Mouse (Mus musculus): ENCODE data around the gene Srrd. TPM values are rescaled to one million over a fixed set of nuclear protein-coding genes. Genes with fewer than 3 reads are reported as not detected.
"Not testable (repeated sequence)": the region's sequence is repeated elsewhere in the genome, so short reads cannot be mapped to it uniquely, and the experiment has no call there.

Gene Srrd
- total RNA-seq, 2 experiments from 2014 or later: 22.6 to 25.9 TPM

DNA sequence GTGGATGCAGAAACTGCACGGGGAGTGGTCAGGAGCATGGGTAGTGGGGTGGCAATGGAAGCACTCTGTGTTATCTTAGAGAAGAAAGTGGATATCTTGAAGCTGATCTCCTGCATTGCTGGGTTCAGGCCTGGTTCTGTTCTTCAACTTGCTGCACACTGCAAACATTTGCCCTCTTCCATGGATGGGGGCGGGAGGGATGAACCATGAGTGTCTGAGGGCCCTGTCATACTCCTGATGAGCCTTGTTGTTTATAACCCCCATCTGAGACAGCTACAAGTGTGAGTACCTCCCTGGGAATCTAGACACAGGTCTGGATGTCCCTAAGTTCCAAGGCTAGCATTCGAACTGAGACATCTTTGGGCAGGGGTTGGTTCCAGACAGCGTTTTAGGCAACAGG is 21.5 kb downstream of the Srrd start:
- no peak for DNase-seq (ENCODE audit: extremely low spot score in 1 of 2, low spot score in 1 of 2)

DNA sequence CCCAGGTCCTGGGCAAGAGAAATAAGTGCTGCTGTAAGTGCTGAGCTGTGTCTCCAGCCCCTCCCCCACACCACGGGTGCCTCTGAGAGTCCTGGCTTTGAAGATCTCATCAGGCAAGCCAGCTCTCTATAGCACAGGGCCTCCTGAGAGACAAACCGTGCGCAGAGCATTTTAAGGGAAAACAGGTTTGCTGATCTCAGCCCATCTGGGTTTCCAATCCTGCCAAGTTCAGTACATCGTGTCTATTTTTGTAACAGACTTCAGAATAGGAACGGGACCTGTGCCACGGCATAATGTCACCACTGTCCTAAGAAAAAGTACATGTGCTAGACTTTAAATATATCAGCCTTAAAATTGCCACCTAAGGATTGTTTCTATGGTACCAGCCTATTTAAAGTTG is 21.9 kb downstream of the Srrd start:
- DNase-seq (ENCODE audit: extremely low spot score in 1 of 2, low spot score in 1 of 2): peak; percentile 35 to 57

DNA sequence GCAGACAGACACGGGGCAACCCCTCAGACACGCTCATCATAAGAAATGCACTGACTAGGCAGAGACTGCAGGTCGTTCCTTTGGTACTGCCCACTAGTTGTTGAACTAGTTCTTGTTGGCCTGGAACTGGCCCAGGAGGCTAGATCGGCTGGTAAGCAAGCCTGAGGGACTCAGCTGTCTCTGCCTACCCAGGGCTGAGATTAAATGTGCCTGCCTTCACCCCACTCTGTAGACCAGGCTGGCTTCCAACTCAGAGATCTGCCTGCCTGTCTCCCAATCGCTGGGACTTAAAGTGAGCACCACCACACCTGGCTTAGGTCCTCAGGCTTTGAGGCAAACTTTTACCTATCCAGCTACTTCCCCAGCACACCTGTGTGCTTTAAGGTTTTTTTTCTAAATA is 22.5 kb downstream of the Srrd start:
- DNase-seq (ENCODE audit: extremely low spot score in 1 of 2, low spot score in 1 of 2): no peak

- not testable (repeated sequence) for DNase-seq (ENCODE audit: extremely low spot score in 1 of 2, low spot score in 1 of 2)
Measured at GRCm38 (mm10) chr5:112319343-112319742, 23.5 kb downstream of the Srrd start.

DNA sequence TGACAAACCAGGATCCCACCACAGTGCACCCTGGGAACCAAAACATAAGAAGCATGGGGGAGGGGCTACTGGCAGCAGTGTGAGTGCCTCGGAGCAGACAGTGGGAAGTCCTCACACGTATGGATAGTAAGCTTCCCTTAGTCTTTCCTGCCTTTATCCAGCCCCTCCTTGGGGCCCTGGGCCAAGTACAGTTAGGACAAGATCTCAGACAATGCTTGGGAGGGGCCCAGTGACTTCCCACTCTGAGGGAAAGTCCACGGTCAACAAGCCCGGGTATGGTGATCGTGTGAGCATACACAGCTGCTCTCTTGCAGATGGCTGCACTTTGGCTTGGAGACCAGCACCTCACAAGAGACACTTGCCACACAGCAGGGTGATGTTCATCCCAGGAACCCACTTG is 25.5 kb downstream of the Srrd start:
- DNase-seq (ENCODE audit: extremely low spot score in 1 of 2, low spot score in 1 of 2): no peak

DNA sequence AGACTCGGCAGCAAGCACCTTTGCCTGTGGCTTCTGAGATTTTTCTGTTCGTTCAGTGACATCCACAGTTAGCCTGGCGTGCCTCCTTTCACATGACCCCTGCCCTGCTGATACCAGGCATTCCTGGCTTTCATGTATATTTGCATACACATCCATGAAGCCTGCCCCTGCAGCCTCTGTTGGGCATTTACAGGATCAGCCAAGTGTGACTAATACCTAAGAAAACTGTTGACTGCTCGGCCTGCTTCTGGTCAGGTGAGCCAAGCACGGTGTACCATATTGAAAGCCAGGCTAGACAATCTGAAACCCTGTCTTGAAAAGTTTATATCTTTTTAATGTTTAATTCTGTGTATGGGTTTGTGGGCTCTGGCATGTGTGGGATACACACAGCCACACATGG is 26.4 kb downstream of the Srrd start:
- DNase-seq (ENCODE audit: extremely low spot score in 1 of 2, low spot score in 1 of 2): no peak

- no peak for DNase-seq (ENCODE audit: extremely low spot score in 1 of 2, low spot score in 1 of 2)
Measured at GRCm38 (mm10) chr5:112313222-112313885, 29.5 kb downstream of the Srrd start.

GRCm38 (mm10) chr5:112305842-112306241 is 37.0 kb downstream of the Srrd start:
- DNase-seq (ENCODE audit: extremely low spot score in 1 of 2, low spot score in 1 of 2): no peak

DNA sequence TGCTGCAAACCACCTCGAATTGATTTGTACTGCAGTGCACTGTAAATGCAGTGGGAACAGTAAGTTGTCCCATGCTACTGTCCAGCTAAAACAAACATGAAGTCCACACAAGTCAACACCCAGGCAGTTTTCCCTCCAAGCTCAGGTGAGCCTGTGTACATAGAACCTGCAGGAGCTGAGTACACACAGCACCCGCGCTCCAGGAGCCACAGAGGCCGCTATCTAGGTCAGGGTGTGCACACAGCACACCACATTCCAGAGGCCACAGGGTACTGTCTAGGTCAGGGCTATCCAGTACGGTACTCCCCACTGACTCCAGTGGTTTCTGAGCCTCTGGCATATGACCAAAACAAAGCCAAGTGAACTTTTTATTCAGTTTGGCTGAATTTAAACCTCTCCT is 40.5 kb downstream of the Srrd start:
- no peak for DNase-seq (ENCODE audit: extremely low spot score in 1 of 2, low spot score in 1 of 2)

DNA sequence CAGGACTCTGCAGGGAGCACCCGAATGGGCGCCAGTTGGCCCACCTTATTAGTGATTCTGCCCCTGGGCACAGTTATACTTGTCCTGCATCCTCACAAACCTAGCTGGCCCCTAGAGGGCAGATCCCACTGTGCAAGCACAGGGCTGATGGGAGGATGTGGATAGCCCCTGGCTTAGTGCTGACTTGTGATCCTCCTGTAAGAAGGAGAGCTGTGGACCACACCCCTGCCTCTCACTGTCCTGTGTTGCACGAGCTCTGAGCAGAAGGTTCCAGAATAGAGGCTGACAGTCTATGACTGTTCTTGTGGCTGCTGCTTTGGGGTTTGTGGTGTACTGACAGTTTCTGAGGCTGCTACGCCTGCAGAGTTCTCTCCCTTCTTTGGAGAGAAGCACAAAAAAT is 41.1 kb downstream of the Srrd start:
- DNase-seq (ENCODE audit: extremely low spot score in 1 of 2, low spot score in 1 of 2): no peak

GRCm38 (mm10) chr5:112300721-112301308 is 42.0 kb downstream of the Srrd start:
- no peak for DNase-seq (ENCODE audit: extremely low spot score in 1 of 2, low spot score in 1 of 2)

DNA sequence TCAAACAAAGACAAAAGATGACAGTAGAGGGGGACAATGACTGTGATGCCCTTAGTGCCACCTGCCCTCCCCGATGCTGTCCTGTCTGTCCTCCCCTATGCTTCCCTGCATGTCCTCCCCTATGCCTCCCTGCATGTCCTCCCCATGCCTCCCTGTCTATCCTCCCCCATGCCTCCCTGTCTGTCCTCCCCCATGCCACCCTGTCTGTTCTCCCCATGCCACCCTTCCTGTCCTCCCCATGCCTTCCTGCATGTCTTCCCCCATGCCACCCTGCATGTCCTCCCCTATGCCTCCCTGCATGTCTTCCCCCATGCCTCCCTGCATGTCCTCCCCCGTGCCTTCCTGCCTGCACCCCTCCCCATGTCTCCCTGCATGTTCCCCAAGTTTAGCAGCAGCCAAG is 42.7 kb downstream of the Srrd start:
- no peak for DNase-seq (ENCODE audit: extremely low spot score in 1 of 2, low spot score in 1 of 2)

DNA sequence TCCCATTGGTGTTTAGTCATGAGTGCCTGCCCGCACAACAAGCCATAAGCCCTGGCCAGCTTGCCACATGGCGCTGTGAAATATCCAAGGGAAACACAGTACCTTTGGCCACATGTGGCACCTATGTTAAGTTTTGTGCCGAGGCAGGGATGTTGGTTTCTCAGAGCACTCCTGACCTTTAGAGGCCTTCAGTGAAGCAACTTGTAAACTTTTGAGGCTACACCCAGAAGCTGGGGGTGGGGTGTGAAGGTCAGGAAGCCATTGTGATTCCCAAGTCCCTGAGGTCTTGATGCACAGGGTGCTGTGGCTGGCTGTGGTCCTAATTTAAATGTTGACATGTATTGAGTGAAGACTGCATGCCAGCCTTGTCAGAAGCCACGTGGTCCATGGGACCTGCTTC is 43.4 kb downstream of the Srrd start:
- no peak for DNase-seq (ENCODE audit: extremely low spot score in 1 of 2, low spot score in 1 of 2)

DNA sequence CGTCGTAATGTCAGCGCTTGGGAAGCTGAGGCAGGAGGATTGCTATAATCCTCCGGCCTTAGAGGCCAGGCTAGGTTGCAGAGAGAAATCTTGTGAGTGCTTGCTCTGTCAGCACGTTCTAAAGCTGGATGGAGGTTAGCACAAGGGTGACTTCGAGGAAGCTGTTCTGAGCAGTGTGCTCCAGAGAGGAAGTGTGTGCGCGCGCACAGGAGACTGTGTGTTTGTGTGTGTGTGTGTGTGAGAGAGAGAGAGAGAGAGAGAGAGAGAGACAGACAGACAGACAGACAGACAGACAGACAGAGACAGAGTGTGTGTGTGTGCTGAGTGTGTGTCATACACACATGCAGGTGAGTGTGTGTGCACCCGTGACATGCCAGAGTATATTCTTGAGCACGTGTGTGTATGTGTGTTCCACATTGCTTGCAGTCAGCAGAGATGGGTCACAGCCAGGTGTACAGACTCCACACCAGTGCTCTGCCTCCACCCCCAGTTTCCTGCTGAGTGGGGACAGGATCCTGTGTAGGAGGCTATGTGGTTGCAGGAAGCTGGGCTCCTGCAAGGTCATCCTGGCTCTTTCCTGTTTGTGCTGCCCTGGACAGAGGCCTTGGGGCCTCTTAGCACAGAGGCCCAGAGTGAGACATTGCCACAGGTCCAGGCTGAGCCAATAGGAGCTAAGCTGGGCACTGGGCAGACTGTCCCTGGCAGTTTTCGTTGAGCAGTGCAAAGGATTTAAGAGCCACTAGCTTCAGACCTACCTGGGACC is 44.4 kb downstream of the Srrd start:
- DNase-seq (ENCODE audit: extremely low spot score in 1 of 2, low spot score in 1 of 2): no peak

GRCm38 (mm10) chr5:112297257-112297656 is 45.6 kb downstream of the Srrd start:
- no peak for DNase-seq (ENCODE audit: extremely low spot score in 1 of 2, low spot score in 1 of 2)

GRCm38 (mm10) chr5:112296404-112297181 is 46.2 kb downstream of the Srrd start:
- DNase-seq (ENCODE audit: extremely low spot score in 1 of 2, low spot score in 1 of 2): no peak

DNA sequence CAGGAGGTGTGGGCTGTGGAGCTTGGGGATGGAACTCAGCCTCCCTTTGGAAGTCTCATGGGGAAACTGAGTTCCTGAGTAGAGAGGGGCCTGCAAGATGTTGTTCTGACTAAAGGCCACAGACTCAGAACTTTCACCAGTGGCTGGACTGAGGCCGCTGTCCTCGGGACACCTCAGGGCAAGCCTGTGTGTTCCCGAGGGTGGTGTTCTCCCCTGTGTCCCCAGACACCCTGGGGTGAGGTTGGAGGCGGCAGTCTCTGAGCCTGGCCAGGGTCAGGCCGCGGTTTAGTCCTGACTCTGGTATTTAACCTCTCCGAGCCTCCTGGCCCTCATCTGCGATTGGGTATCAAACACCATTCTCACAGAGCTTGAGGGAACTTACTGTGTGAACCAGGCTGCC is 47.3 kb downstream of the Srrd start:
- no peak for DNase-seq (ENCODE audit: extremely low spot score in 1 of 2, low spot score in 1 of 2)

DNA sequence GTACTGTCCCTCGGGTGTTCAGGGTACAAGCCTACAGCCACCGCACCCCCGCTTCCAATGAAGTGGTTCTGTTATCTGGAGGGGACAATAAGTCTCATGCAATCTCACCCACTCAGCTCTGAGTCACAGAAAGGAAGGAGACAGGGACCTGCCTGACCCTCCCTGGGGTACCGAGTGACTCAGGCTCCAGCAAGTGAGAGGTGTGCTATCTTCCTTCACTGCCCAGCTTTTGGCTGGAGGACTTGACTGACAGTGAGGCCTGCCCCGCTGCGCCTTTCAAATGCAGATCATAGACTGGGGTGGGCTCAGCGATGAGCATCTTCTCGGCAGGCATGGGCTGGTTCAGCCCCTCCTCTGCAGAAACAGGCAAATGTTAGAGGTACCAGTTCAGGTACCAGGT is 47.7 kb downstream of the Srrd start:
- no peak for DNase-seq (ENCODE audit: extremely low spot score in 1 of 2, low spot score in 1 of 2)

- no peak for DNase-seq (ENCODE audit: extremely low spot score in 1 of 2, low spot score in 1 of 2)
Measured at GRCm38 (mm10) chr5:112294696-112295095, 48.1 kb downstream of the Srrd start.

DNA sequence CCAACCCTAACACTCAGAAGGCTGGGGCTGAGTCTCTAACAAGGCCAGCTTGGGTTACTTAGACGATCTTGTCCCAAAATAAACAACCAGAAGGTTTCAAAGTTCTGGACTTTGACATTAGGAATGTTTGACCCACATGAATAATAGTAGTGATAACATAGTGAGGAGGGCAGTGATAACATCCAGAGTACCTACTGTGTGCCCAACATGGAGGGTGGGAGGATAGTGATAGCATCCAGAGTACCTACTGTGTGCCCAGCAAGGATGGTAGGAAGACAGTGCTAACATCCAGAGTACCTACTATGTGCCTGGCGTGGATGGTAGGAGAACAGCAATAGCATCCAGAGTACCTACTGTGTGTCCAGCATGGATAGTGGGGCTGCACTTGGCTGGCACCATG is 49.0 kb downstream of the Srrd start:
- no peak for DNase-seq (ENCODE audit: extremely low spot score in 1 of 2, low spot score in 1 of 2)

DNA sequence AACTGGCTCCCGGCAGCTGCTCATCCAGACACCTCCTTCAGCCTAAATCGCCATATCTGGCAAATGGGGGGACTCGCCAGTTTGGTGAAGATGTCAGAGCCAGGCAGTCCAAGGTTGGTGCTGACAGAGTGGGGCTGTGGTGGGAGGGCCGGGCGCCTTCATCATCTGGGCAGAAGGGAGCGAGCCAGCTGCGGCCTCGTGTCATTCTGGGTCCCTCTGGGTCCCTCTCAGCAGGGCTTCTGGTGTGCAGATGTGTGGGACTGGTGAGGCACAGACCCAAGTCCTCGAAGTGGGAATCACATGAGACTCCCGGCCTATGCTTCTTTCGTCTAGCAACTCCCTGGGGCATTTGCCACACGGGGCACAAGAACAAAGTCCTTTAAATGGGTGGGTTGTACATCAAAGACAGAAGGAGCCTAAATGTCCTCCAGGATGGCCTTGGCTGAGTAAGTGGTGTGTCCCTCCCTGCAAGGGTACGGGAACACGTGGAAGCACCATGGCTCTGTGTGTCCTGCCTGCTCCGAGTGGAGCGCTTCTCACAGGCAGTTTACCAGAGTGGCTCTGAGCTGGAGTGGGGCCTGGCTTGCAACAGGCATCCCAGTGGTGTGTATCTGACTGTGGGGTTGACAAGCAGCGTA is 50.4 kb downstream of the Srrd start:
- DNase-seq (ENCODE audit: extremely low spot score in 1 of 2, low spot score in 1 of 2): no peak

All from layer of hippocampus, postnatal 25 days (tissue).